Mouse (Mus musculus) c-Kit-negative CD71-positive TER-119-positive erythroid progenitor cells, embryonic 14.5 days (primary cell): ENCODE data around the gene Fshb.

ENCODE experiments used
- DNase-seq: peaks from one replicate; pipeline ENCODE4 v3.0.0-alpha.2; 2013; ENCODE audit warnings: low read depth, low spot score

Fshb gene

GRCm38 (mm10) chr2:107059556-107059955 lies at the start of gene Fshb:
Gene Fshb (minus strand): TSS chr2:107059656.
- no peak for DNase-seq

GRCm38 (mm10) chr2:107084256-107084655 lies 24.8 kb upstream of the Fshb start:
- DNase-seq = no peak

- DNase-seq = no peak
Measured at GRCm38 (mm10) chr2:107083071-107083885, 23.8 kb upstream of the Fshb start.

GRCm38 (mm10) chr2:107063260-107063659 lies 3.8 kb upstream of the Fshb start:
- DNase-seq = no peak

GRCm38 (mm10) chr2:107045955-107046354 lies 13.5 kb downstream of the Fshb start:
- DNase-seq = no peak

GRCm38 (mm10) chr2:107040816-107041215 lies 18.6 kb downstream of the Fshb start:
- DNase-seq = no peak

- no peak for DNase-seq
Measured at GRCm38 (mm10) chr2:107035980-107036379, 23.5 kb downstream of the Fshb start.

- DNase-seq = no peak
Measured at GRCm38 (mm10) chr2:107024694-107025093, 34.8 kb downstream of the Fshb start.

GRCm38 (mm10) chr2:107022713-107023112 lies 36.7 kb downstream of the Fshb start:
- no peak for DNase-seq

- DNase-seq = no peak
Measured at GRCm38 (mm10) chr2:107019331-107019730, 40.1 kb downstream of the Fshb start.

GRCm38 (mm10) chr2:107013161-107013560 lies 46.3 kb downstream of the Fshb start:
- no peak for DNase-seq

- DNase-seq = no peak
Measured at GRCm38 (mm10) chr2:107012318-107012717, 47.1 kb downstream of the Fshb start.

GRCm38 (mm10) chr2:107010160-107010559 lies 49.3 kb downstream of the Fshb start:
- DNase-seq = no peak

- no peak for DNase-seq
Measured at GRCm38 (mm10) chr2:107006378-107006777, 53.1 kb downstream of the Fshb start.
